Mouse (Mus musculus): ENCODE measurements at regions not wholly inside any gene's neighbourhood (a gene's known extent, or its start where the extent isn't known, plus 50 kb on each side); places are given as distances from the start of the nearest gene placed in this dataset.

- no peak overlapping the region for H3K4me2 ChIP-seq (ENCODE audit: insufficient read depth, low read depth, poor library complexity, severe bottlenecking)
- TF ChIP-seq ZC3H11A (IDR thresholded peaks at IDR 0.05; ENCODE audit: low read depth, low read length) (no peak), MYC (IDR thresholded peaks at IDR 0.05; ENCODE audit: low read depth, low read length) (no peak), HCFC1 (IDR thresholded peaks at IDR 0.05; ENCODE audit: low read depth, low read length) (no peak), RAD21 (IDR thresholded peaks at IDR 0.05; ENCODE audit: low read depth, low read length) (no peak), POLR2AphosphoS2 (IDR thresholded peaks at IDR 0.05; ENCODE audit: low read depth, low read length) (no peak), POLR2A (IDR thresholded peaks at IDR 0.05; ENCODE audit: low read depth, low read length) (no peak), SMC3 (IDR thresholded peaks at IDR 0.05; ENCODE audit: low read depth, low read length) (no peak), CHD1 (IDR thresholded peaks at IDR 0.05; ENCODE audit: low read depth, low read length) (no peak), PAX5 (IDR thresholded peaks at IDR 0.05; ENCODE audit: low read length) (no peak), ZKSCAN1 (IDR thresholded peaks at IDR 0.05; ENCODE audit: borderline replicate concordance, low read depth, low read length) (no peak), USF1 (IDR thresholded peaks at IDR 0.05; ENCODE audit: low read depth, low read length) (no peak), ELF1 (IDR thresholded peaks at IDR 0.05; ENCODE audit: low read depth, low read length) (no peak), MAZ (IDR thresholded peaks at IDR 0.05; ENCODE audit: low read depth, low read length) (no peak), MAX (IDR thresholded peaks at IDR 0.05; ENCODE audit: low read length) (no peak), JUN (IDR thresholded peaks at IDR 0.05; ENCODE audit: insufficient read depth, low read depth, low read length) (no peak), MEF2A (IDR thresholded peaks at IDR 0.05; ENCODE audit: borderline replicate concordance, low read depth, low read length) (no peak), GABPA (IDR thresholded peaks at IDR 0.05; ENCODE audit: insufficient replicate concordance, low read depth, low read length) (no peak), EP300 (IDR thresholded peaks at IDR 0.05; ENCODE audit: low read length) (no peak)
- in situ Hi-C loops (cut with MboI; ENCODE audit: low pct_ligation_motif_present, low pct_unique_long_range_greater_than_20kb, low sequenced_read_pairs) (no loop called here), dilution Hi-C loops (cut with MboI; ENCODE audit: extremely low pct_ligation_motif_present, extremely low pct_unique_long_range_greater_than_20kb, low sequenced_read_pairs) (no loop called here)
- H3K4me3 ChIP-seq (replicated peaks in 1 of 3; ENCODE audit: low read depth in 2 of 3, low read length in 2 of 3, poor library complexity in 1 of 3), result no peak overlapping the region
- H3K27ac ChIP-seq (ENCODE audit: insufficient read depth, low read depth), result no peak overlapping the region
- peaks cover 6% of the 10 kb centered on the region for H3K9me3 ChIP-seq (replicated peaks; ENCODE audit: low read length)
- H3K27me3 ChIP-seq (replicated peaks), result no peaks in the 10 kb centered on the region
- H3K9ac ChIP-seq (ENCODE audit: insufficient read depth, low read depth), result no peak overlapping the region
- H3K79me2 ChIP-seq (replicated peaks; ENCODE audit: control insufficient read depth, extremely low read depth, insufficient read depth, poor library complexity, severe bottlenecking), result no peaks in the 10 kb centered on the region
- H3K36me3 ChIP-seq (replicated peaks in 1 of 2; ENCODE audit: control insufficient read depth in 1 of 2, insufficient read depth in 1 of 2, low read length in 1 of 2), result no peaks in the 10 kb centered on the region
- DNase-seq (ENCODE audit: extremely low read depth), result no peak
- no peaks in the 10 kb centered on the region for H3K4me1 ChIP-seq (ENCODE audit: control insufficient read depth in 1 of 2, insufficient read depth in 2 of 2)
Observed at GRCm38 (mm10) chr6:148578281-148578680, 134.1 kb upstream of the Tmtc1 start.

GRCm38 (mm10) chr6:148577663-148578062 is 133.5 kb upstream of the Tmtc1 start:
- no peaks in the 10 kb centered on the region for H3K27me3 ChIP-seq (replicated peaks)
- no peaks in the 10 kb centered on the region for H3K4me1 ChIP-seq (ENCODE audit: control insufficient read depth in 1 of 2, insufficient read depth in 2 of 2)
- dilution Hi-C loops (cut with MboI; ENCODE audit: extremely low pct_ligation_motif_present, extremely low pct_unique_long_range_greater_than_20kb, low sequenced_read_pairs) (no loop called here), in situ Hi-C loops (cut with MboI; ENCODE audit: low pct_ligation_motif_present, low pct_unique_long_range_greater_than_20kb, low sequenced_read_pairs) (no loop called here)
- DNase-seq (ENCODE audit: extremely low read depth), result peak; percentile 5
- no peak overlapping the region for H3K9ac ChIP-seq (ENCODE audit: insufficient read depth, low read depth)
- no peak overlapping the region for H3K27ac ChIP-seq (ENCODE audit: insufficient read depth, low read depth)
- H3K4me3 ChIP-seq (replicated peaks in 1 of 3; ENCODE audit: low read depth in 2 of 3, low read length in 2 of 3, poor library complexity in 1 of 3), result no peak overlapping the region
- H3K36me3 ChIP-seq (replicated peaks in 1 of 2; ENCODE audit: control insufficient read depth in 1 of 2, insufficient read depth in 1 of 2, low read length in 1 of 2), result no peaks in the 10 kb centered on the region
- H3K9me3 ChIP-seq (replicated peaks; ENCODE audit: low read length), result peaks cover 6% of the 10 kb centered on the region
- TF ChIP-seq MAZ (IDR thresholded peaks at IDR 0.05; ENCODE audit: low read depth, low read length), result no peak
- TF ChIP-seq BHLHE40 (IDR thresholded peaks at IDR 0.05; ENCODE audit: low read depth, low read length), result no peak
- no peak for TF ChIP-seq ETS1 (conservative IDR thresholded peaks at IDR 0.05; ENCODE audit: low read depth, low read length)
- no peak for TF ChIP-seq TBP (conservative IDR thresholded peaks at IDR 0.05; ENCODE audit: low read depth, low read length)
- H3K4me2 ChIP-seq (ENCODE audit: insufficient read depth, low read depth, poor library complexity, severe bottlenecking), result no peak overlapping the region
- H3K79me2 ChIP-seq (replicated peaks; ENCODE audit: control insufficient read depth, extremely low read depth, insufficient read depth, poor library complexity, severe bottlenecking), result no peaks in the 10 kb centered on the region
